Mouse (Mus musculus) brain, embryonic 14.5 days (tissue): ENCODE results near the gene Rab11fip4.

Experiments used
- CTCF ChIP-seq: fragments of 200-500 bp; IDR thresholded peaks from 2 replicates; pipeline ENCODE4 v1.5.1; 2012; ENCODE audit warnings: inconsistent platforms, mild to moderate bottlenecking, moderate library complexity, borderline replicate concordance; ENCODE audit not compliant: insufficient read depth, insufficient read length; ENCODE audit errors: extremely low read depth
- POLR2A ChIP-seq: fragments of 200-500 bp; IDR thresholded peaks from 2 replicates; pipeline ENCODE4 v1.6.1; 2012; ENCODE audit warnings: mild to moderate bottlenecking, inconsistent platforms, borderline replicate concordance; ENCODE audit not compliant: poor library complexity, insufficient read depth, insufficient read length, severe bottlenecking; ENCODE audit errors: extremely low read depth

DNA sequence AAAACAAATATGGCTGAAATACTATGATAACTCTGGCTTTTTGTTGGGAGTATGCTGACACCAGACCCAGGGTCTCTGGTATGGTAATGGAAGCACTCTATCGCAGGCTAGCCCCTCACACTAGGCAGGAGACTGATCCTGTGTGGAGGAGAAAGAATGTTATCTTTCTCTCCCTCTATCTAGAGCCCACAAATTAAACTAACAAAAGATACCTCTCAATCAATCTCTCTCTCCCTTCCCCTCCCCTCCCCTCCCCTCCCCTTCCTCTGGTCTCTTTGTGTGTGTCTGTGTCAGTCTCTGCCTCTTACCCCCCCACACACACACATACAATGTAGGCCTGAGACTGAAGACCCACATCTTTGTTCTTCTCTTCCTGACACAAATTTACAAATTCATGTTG, 45.5 kb downstream of the Rab11fip4 start:
- TF ChIP-seq CTCF (no peak), POLR2A (no peak)
